Mouse (Mus musculus) layer of hippocampus, adult 8-10 months (tissue): ENCODE measurements around the gene Lman2l. TPM values are rescaled to one million over a fixed set of nuclear protein-coding genes. Genes with fewer than 3 reads are reported as not detected.

Source experiments
- DNase-seq, 2 experiments: peaks; one replicate each; pipeline ENCODE4 v3.0.0; 2022; ENCODE audit warnings: low spot score in 2 of 2
- total RNA-seq, 4 experiments: library from RNA; stranded (reverse); gene quantifications; 2 replicates each; pipeline ENCODE4 v1.2.4; 2022

Gene Lman2l
- total RNA-seq, 4 experiments from 2014 or later, result 56.0 to 81.9 (median 69.0) TPM

- DNase-seq, result no peak
Measured at GRCm38 (mm10) chr1:36458169-36458568, 13.1 kb upstream of the Lman2l start.

GRCm38 (mm10) chr1:36457388-36458014 is 12.4 kb upstream of the Lman2l start:
- no peak for DNase-seq

- no peak for DNase-seq
Measured at GRCm38 (mm10) chr1:36454055-36454815, 9.2 kb upstream of the Lman2l start.

GRCm38 (mm10) chr1:36446841-36447240 is 1.8 kb upstream of the Lman2l start:
- DNase-seq, result no peak

- DNase-seq, result no peak
Measured at GRCm38 (mm10) chr1:36446106-36446824, 1.2 kb upstream of the Lman2l start.

- no peak for DNase-seq
Measured at GRCm38 (mm10) chr1:36445508-36445907, 437 bp upstream of the Lman2l start.

- peak; percentile 64 to 79 for DNase-seq
Measured at GRCm38 (mm10) chr1:36441101-36441500, 4.0 kb downstream of the Lman2l start.

GRCm38 (mm10) chr1:36437223-36437622 is 7.8 kb downstream of the Lman2l start:
- DNase-seq, result no peak

GRCm38 (mm10) chr1:36436515-36436914 is 8.6 kb downstream of the Lman2l start:
- no peak for DNase-seq

GRCm38 (mm10) chr1:36435071-36435470 is 10.0 kb downstream of the Lman2l start:
- DNase-seq, result no peak

GRCm38 (mm10) chr1:36433616-36434015 is 11.5 kb downstream of the Lman2l start:
- DNase-seq, result no peak

- DNase-seq, result no peak
Measured at GRCm38 (mm10) chr1:36432999-36433398, 12.1 kb downstream of the Lman2l start.

- DNase-seq, result no peak
Measured at GRCm38 (mm10) chr1:36429511-36429910, 15.6 kb downstream of the Lman2l start.

GRCm38 (mm10) chr1:36404531-36404930 is 40.5 kb downstream of the Lman2l start:
- DNase-seq, result no peak

GRCm38 (mm10) chr1:36401509-36401908 is 43.6 kb downstream of the Lman2l start:
- DNase-seq, result no peak

GRCm38 (mm10) chr1:36397041-36397440 is 48.0 kb downstream of the Lman2l start:
- DNase-seq, result no peak

- no peak for DNase-seq
Measured at GRCm38 (mm10) chr1:36379582-36379981, 65.5 kb downstream of the Lman2l start.

GRCm38 (mm10) chr1:36378880-36379279 is 66.2 kb downstream of the Lman2l start:
- DNase-seq, result no peak

- DNase-seq, result no peak
Measured at GRCm38 (mm10) chr1:36371934-36372845, 72.9 kb downstream of the Lman2l start, which contains the start of gene Fer1l5. Gene Fer1l5, plus strand, starts transcription at chr1:36372291.

- DNase-seq, result no peak
Measured at GRCm38 (mm10) chr1:36370918-36371317, 74.2 kb downstream of the Lman2l start.
